Mouse (Mus musculus) lung, adult 2 months (tissue): ENCODE results near the gene 4930404N11Rik.

Source experiments
- CTCF ChIP-seq: fragments of 200-500 bp; IDR thresholded peaks from 2 replicates; pipeline ENCODE4 v1.5.1; 2011; ENCODE audit warnings: mild to moderate bottlenecking, low read length, control low read depth; ENCODE audit not compliant: insufficient read depth
- POLR2A ChIP-seq: fragments of 200-500 bp; IDR thresholded peaks from 2 replicates; pipeline ENCODE4 v1.6.1; 2011; ENCODE audit warnings: low read depth, mild to moderate bottlenecking, control low read depth, low read length, borderline replicate concordance; ENCODE audit errors: extremely low read depth

- TF ChIP-seq CTCF = no peak
- TF ChIP-seq POLR2A = no peak
Observed at GRCm38 (mm10) chr10:81323141-81323775, 42.4 kb downstream of the 4930404N11Rik start.
